Comparison of ENCODE assay signal across 17 mouse cellular contexts in genomic region chr8:126821279-126821678, GRCm38 (mm10).
DNase-seq lines count a peak whose midpoint lies in the region; ATAC-seq and TF ChIP-seq lines count a peak whose summit lies in the region.
"Had no signal": no experiment of that assay in that cellular context is flagged by ENCODE, and none has a peak within 500 bp of the region (broad histone marks: within the 10 kb centered on the region; RNA-seq: fewer than 3 reads in every experiment).

No protein-coding gene starts in this region.

- TF ChIP-seq CTCF in layer of hippocampus, adult 2 months (conservative IDR thresholded peaks at IDR 0.05): no peak

- H3K27me3 ChIP-seq in heart, embryonic 13.5 days (replicated peaks): no peaks in the 10 kb centered on the region
- H3K27me3 ChIP-seq in intestine, embryonic 16.5 days (replicated peaks; ENCODE audit: control insufficient read depth, insufficient read depth, low read length): no peaks in the 10 kb centered on the region
- no peaks in the 10 kb centered on the region for H3K27me3 ChIP-seq in stomach, embryonic 15.5 days (replicated peaks)
- H3K27me3 ChIP-seq in neural tube, embryonic 15.5 days (replicated peaks): no peaks in the 10 kb centered on the region
- H3K27me3 ChIP-seq: embryonic facial prominence, embryonic 12.5 days; forebrain, embryonic 15.5 days; heart, embryonic 12.5 days; liver, embryonic 15.5 days had no signal

- no peak overlapping the region for H3K4me2 ChIP-seq in heart, embryonic 13.5 days
- H3K4me2 ChIP-seq in intestine, embryonic 16.5 days (ENCODE audit: low read depth, low read length): no peak overlapping the region
- H3K4me2 ChIP-seq in stomach, embryonic 15.5 days: no peak overlapping the region
- no peak overlapping the region for H3K4me2 ChIP-seq in neural tube, embryonic 15.5 days
- H3K4me2 ChIP-seq: embryonic facial prominence, embryonic 12.5 days; forebrain, embryonic 15.5 days; heart, embryonic 12.5 days; liver, embryonic 15.5 days had no signal

- peak overlapping the region; percentile 28 for H3K27ac ChIP-seq in heart, embryonic 13.5 days (replicated peaks)
- peak overlapping the region; percentile 67 for H3K27ac ChIP-seq in intestine, embryonic 16.5 days (ENCODE audit: low read length)
- peak overlapping the region; percentile 58; the same call in 1 of the 2 replicates for H3K27ac ChIP-seq in stomach, embryonic 15.5 days
- H3K27ac ChIP-seq in layer of hippocampus, adult 2 months: no peak overlapping the region
- no peak overlapping the region for H3K27ac ChIP-seq in neural tube, embryonic 15.5 days (replicated peaks)
- H3K27ac ChIP-seq: embryonic facial prominence, embryonic 12.5 days; forebrain, embryonic 15.5 days; liver, embryonic 15.5 days had no signal

- DNase-seq in heart, adult 9 months (ENCODE audit: low spot score in 2 of 2): no peak
- DNase-seq in kidney, postnatal 14 days: peak; percentile 38
- DNase-seq in kidney, postnatal 4 days: no peak
- no peak for DNase-seq in layer of hippocampus, adult 2 months (ENCODE audit: low spot score in 2 of 2)
- DNase-seq: adrenal gland, adult 8-10 months; cerebellum, adult 11-12 months; gastrocnemius, postnatal 36 days; kidney, adult 18-20 months; thymus, adult 18-20 months had no signal

- no peak overlapping the region for H3K4me3 ChIP-seq in heart, embryonic 13.5 days
- H3K4me3 ChIP-seq in intestine, embryonic 16.5 days (ENCODE audit: low read length): no peak overlapping the region
- H3K4me3 ChIP-seq in stomach, embryonic 15.5 days (replicated peaks): no peak overlapping the region
- H3K4me3 ChIP-seq in layer of hippocampus, adult 2 months: no peak overlapping the region
- no peak overlapping the region for H3K4me3 ChIP-seq in neural tube, embryonic 15.5 days (replicated peaks)
- H3K4me3 ChIP-seq: embryonic facial prominence, embryonic 12.5 days; forebrain, embryonic 15.5 days; heart, embryonic 12.5 days; liver, embryonic 15.5 days had no signal

- H3K9ac ChIP-seq in heart, embryonic 13.5 days: no peak overlapping the region
- H3K9ac ChIP-seq in intestine, embryonic 16.5 days (ENCODE audit: low read depth, low read length): no peak overlapping the region
- H3K9ac ChIP-seq in stomach, embryonic 15.5 days: no peak overlapping the region
- H3K9ac ChIP-seq in neural tube, embryonic 15.5 days (replicated peaks): no peak overlapping the region
- H3K9ac ChIP-seq: embryonic facial prominence, embryonic 12.5 days; forebrain, embryonic 15.5 days; heart, embryonic 12.5 days; liver, embryonic 15.5 days had no signal

- no peaks in the 10 kb centered on the region for H3K36me3 ChIP-seq in heart, embryonic 13.5 days
- H3K36me3 ChIP-seq in intestine, embryonic 16.5 days (ENCODE audit: control insufficient read depth, insufficient read depth, low read length): no peaks in the 10 kb centered on the region
- no peaks in the 10 kb centered on the region for H3K36me3 ChIP-seq in stomach, embryonic 15.5 days
- no peaks in the 10 kb centered on the region for H3K36me3 ChIP-seq in neural tube, embryonic 15.5 days
- H3K36me3 ChIP-seq: embryonic facial prominence, embryonic 12.5 days; forebrain, embryonic 15.5 days; heart, embryonic 12.5 days; liver, embryonic 15.5 days had no signal

- 48% methylated on average over 8 of the region's 8 CpGs for WGBS in heart, embryonic 13.5 days
- 25% methylated on average over 8 of the region's 8 CpGs for WGBS in intestine, embryonic 16.5 days
- WGBS in stomach, embryonic 15.5 days: 28% methylated on average over 8 of the region's 8 CpGs
- 61% methylated on average over 8 of the region's 8 CpGs for WGBS in neural tube, embryonic 15.5 days

- ATAC-seq in heart, embryonic 13.5 days (ENCODE audit: extremely low read depth, insufficient number of reproducible peaks, low FRiP score, low TSS enrichment): no peak
- no peak for ATAC-seq in intestine, embryonic 16.5 days
- no peak for ATAC-seq in stomach, embryonic 15.5 days (ENCODE audit: insufficient read depth, low FRiP score, low read depth)
- no peak for ATAC-seq in neural tube, embryonic 15.5 days (ENCODE audit: low FRiP score)
- ATAC-seq: forebrain, embryonic 15.5 days had no signal

- H3K9me3 ChIP-seq in heart, embryonic 13.5 days: no peaks in the 10 kb centered on the region
- H3K9me3 ChIP-seq in intestine, embryonic 16.5 days (ENCODE audit: control insufficient read depth, low read length): no peaks in the 10 kb centered on the region
- no peaks in the 10 kb centered on the region for H3K9me3 ChIP-seq in stomach, embryonic 15.5 days
- H3K9me3 ChIP-seq in neural tube, embryonic 15.5 days (replicated peaks): no peaks in the 10 kb centered on the region
- H3K9me3 ChIP-seq: embryonic facial prominence, embryonic 12.5 days; forebrain, embryonic 15.5 days; heart, embryonic 12.5 days; liver, embryonic 15.5 days had no signal

- peaks cover 23% of the 10 kb centered on the region for H3K4me1 ChIP-seq in heart, embryonic 13.5 days
- H3K4me1 ChIP-seq in intestine, embryonic 16.5 days (ENCODE audit: control insufficient read depth, insufficient read depth, low read length): peaks cover 23% of the 10 kb centered on the region
- H3K4me1 ChIP-seq in stomach, embryonic 15.5 days: peaks cover 17% of the 10 kb centered on the region
- peaks cover 18% of the 10 kb centered on the region for H3K4me1 ChIP-seq in neural tube, embryonic 15.5 days

Comparison
In these comparisons a context has a peak if more than half of its experiments do, and no peak if none do; other contexts are left out.
1. H3K27ac ChIP-seq: peak in heart, embryonic 13.5 days (single experiment), intestine, embryonic 16.5 days (single experiment) and stomach, embryonic 15.5 days (single experiment); none in layer of hippocampus, adult 2 months (single experiment) and neural tube, embryonic 15.5 days (single experiment).